ENCODE assay signal across 7 mouse cellular contexts in the genomic region with DNA sequence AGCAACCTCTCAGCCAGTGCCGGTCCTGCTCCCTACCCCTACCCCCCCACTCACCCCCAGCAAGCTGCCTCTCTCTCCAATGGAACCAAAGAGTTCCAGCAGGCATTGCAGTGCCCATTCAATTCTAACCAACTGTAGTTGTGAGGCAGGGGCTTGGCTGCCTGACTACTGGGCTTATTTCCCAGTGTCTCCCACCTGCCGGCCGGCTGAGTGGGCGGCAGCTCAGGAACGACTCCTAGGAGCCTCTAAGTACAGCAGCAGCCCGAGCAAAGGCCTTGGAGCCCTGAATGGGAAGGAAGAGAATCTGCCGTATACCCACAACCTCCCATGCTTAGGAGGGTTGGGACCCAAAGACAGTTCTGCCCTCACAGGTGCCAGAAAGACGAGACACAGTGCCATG. TPM values are rescaled to one million over a fixed set of nuclear protein-coding genes. Genes with fewer than 3 reads are reported as not detected.
DNase-seq lines count a peak whose midpoint lies in the region; ATAC-seq lines count a peak whose summit lies in the region.
"Not testable (repeated sequence)": the region's sequence is repeated elsewhere in the genome, so short reads cannot be mapped to it uniquely, and the experiment has no call there.

No protein-coding gene starts in this region.

- peak; percentile 31 for ATAC-seq in CD4-positive, CD25-positive, alpha-beta regulatory T cell, adult 4 months
- ATAC-seq in inflammation-experienced regulatory T-cells, adult 6 months, result peak; percentile 18
- not testable (repeated sequence) for ATAC-seq in midbrain, embryonic 16.5 days

- intact Hi-C loops in left cerebral cortex, postnatal 36 days (cut with DNase I), result not testable (repeated sequence)

- not testable (repeated sequence) for H3K4me3 ChIP-seq in forebrain, embryonic 10.5 days; hindbrain, embryonic 10.5 days; midbrain, embryonic 16.5 days (ENCODE audit: low read depth, low read length)

- H3K4me1 ChIP-seq in forebrain, embryonic 10.5 days, result peaks cover 22% of the 10 kb centered on the region
- H3K4me1 ChIP-seq in hindbrain, embryonic 10.5 days (replicated peaks), result peaks cover 31% of the 10 kb centered on the region
- not testable (repeated sequence) for H3K4me1 ChIP-seq in midbrain, embryonic 16.5 days (ENCODE audit: control insufficient read depth, insufficient read depth, low read length)

- WGBS in forebrain, embryonic 10.5 days, result 89% methylated on average over 8 of the region's 8 CpGs
- WGBS in hindbrain, embryonic 10.5 days, result 87% methylated on average over 8 of the region's 8 CpGs
- 74% methylated on average over 8 of the region's 8 CpGs for WGBS in midbrain, embryonic 16.5 days

- H3K9me3 ChIP-seq in forebrain, embryonic 10.5 days; hindbrain, embryonic 10.5 days; midbrain, embryonic 16.5 days (replicated peaks; ENCODE audit: control insufficient read depth, low read length, poor library complexity, severe bottlenecking): not testable (repeated sequence)

- peaks cover 23% of the 10 kb centered on the region for H3K36me3 ChIP-seq in forebrain, embryonic 10.5 days (replicated peaks)
- H3K36me3 ChIP-seq in hindbrain, embryonic 10.5 days, result peaks cover 26% of the 10 kb centered on the region
- not testable (repeated sequence) for H3K36me3 ChIP-seq in midbrain, embryonic 16.5 days (ENCODE audit: control insufficient read depth, insufficient read depth, low read length)

- H3K27me3 ChIP-seq in forebrain, embryonic 10.5 days (ENCODE audit: poor library complexity, severe bottlenecking); hindbrain, embryonic 10.5 days (ENCODE audit: insufficient read depth, poor library complexity, severe bottlenecking); midbrain, embryonic 16.5 days (ENCODE audit: control insufficient read depth, insufficient read depth, low read depth, low read length): not testable (repeated sequence)

- 0 out of 2 replicates have a peak overlapping the region, but pooled peaks have one; percentile 11 for H3K4me2 ChIP-seq in midbrain, embryonic 16.5 days (ENCODE audit: low read length)

- not testable (repeated sequence) for H3K9ac ChIP-seq in midbrain, embryonic 16.5 days (ENCODE audit: low read depth, low read length)

- DNase-seq in forebrain, embryonic 10.5 days (ENCODE audit: extremely low spot score, low spot score); hindbrain, embryonic 10.5 days (ENCODE audit: low spot score): not testable (repeated sequence)
- DNase-seq in left cerebral cortex, postnatal 36 days (ENCODE audit: low spot score in 2 of 2), result peak; percentile 32 to 42
- DNase-seq in right cerebral cortex, postnatal 14 days, result peak; percentile 30

- H3K27ac ChIP-seq in forebrain, embryonic 10.5 days, result 0 out of 2 replicates have a peak overlapping the region, but pooled peaks have one; percentile 40
- H3K27ac ChIP-seq in hindbrain, embryonic 10.5 days, result 0 out of 2 replicates have a peak overlapping the region, but pooled peaks have one; percentile 40
- peak overlapping the region; percentile 67 for H3K27ac ChIP-seq in midbrain, embryonic 16.5 days (ENCODE audit: low read length)

RNA-seq across cellular contexts. Expression of a gene that starts 44.6 kb away (rescaled TPM):
- polyA plus RNA-seq in CD4-positive, CD25-positive, alpha-beta regulatory T cell, adult 4 months (2017; shearing (Covaris generic)), result 100 to 1,000 TPM in 1 of 2 experiments, 10 to 100 TPM in 1; 94.9 to 125 TPM
- 76.8 and 78.3 TPM in 2 replicates for polyA plus RNA-seq in forebrain, embryonic 10.5 days (2016; fragmentation: Nextera tagmentation; extraction: Ambion mirVana)
- polyA plus RNA-seq in hindbrain, embryonic 10.5 days (2016; fragmentation: Nextera tagmentation; extraction: Ambion mirVana), result 79.6 and 88.3 TPM in 2 replicates
- polyA plus RNA-seq in inflammation-experienced regulatory T-cells, adult 6 months (2017; shearing (Covaris generic)), result 10 to 100 TPM; 39.5 to 87.1 (median 84.9) TPM
- total RNA-seq in left cerebral cortex, postnatal 36 days (2021), result 10 to 100 TPM; 57.2 to 57.7 TPM
- 107 and 109 TPM in 2 replicates for polyA plus RNA-seq in midbrain, embryonic 16.5 days (2015; fragmentation: Nextera tagmentation; extraction: Ambion mirVana)
